Mouse (Mus musculus): ENCODE data around the gene Olfr1423. TPM values are rescaled to one million over a fixed set of nuclear protein-coding genes. Genes with fewer than 3 reads are reported as not detected.

The Olfr1423 gene
- not detected for polyA plus RNA-seq (2015; fragmentation: Illumina TruSeq; extraction: RNeasy Lipid Tissue Mini Kit (QIAGEN cat#74804); ENCODE audit: low read depth, low replicate concordance)

DNA sequence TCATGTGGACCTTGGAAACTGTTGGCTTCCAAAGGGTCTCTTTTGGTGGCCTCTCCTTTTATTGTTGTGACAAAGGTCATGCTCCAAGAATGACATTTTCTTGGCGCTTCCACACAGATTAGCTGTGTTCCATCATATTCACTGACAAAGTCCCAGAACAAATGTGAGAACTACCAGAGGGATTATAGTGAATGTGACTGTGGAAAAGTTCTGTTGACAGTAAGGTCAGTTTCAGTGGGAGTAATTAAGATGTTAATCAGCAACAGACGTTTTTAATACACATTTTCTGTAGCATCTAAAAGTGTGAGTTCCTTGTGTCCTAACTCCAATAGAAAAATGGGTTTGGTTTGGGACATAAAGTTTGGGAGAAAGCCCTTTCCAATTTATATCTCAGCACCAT lies at the start of gene Olfr1423:
Gene Olfr1423 (minus strand): TSS at position 101 of the 400 bp plus-strand sequence.

DNA sequence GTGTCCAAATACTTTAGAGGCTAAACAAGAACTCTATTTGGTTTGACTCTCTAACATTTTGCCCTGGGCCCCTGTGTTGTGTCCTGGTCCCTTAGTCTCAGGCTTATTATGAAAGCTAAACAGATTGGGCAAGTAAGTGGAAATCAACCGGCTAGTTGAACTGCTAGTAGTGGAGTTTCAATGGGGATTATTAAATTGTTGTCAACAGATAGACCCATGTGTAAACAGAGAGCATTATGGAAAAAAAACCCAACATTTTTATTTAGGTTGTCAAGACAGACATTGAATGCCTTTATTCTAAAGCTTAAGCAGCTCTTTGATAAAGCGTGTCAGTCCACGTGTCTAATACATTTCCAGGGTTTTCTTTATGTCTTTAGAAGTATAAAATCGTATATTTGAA lies 36.5 kb upstream of the Olfr1423 start, which contains the start of gene Olfr1425:
Gene Olfr1425 (minus strand): TSS at position 101 of the 400 bp plus-strand sequence.

DNA sequence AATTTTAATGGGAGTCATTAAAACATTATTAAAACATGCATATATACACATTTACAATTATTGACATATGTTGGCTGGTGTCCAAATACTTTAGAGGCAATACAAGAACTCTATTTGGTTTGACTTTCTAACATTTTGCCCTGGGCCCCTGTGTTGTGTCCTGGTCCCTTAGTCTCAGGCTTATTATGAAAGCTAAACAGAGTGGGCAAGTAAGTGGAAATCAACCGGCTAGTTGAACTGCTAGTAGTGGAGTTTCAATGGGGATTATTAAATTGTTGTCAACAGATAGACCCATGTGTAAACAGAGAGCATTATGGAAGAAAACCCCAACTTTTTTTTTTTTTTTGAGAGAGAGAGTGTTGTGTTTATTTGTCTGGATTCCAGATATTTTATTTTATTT lies 21.5 kb upstream of the Olfr1423 start, which contains the start of gene Olfr1424:
Gene Olfr1424 (minus strand): TSS at position 101 of the 400 bp plus-strand sequence.

Other genes with a start within 250 kb of the Olfr1423 start
- gene Stx3, start 221.9 kb downstream of the Olfr1423 start, polyA plus RNA-seq (2015; fragmentation: Illumina TruSeq; extraction: RNeasy Lipid Tissue Mini Kit (QIAGEN cat#74804); ENCODE audit: low read depth, low replicate concordance): 34.6 TPM
- not detected for gene Olfr1417, start 202.1 kb downstream of the Olfr1423 start, polyA plus RNA-seq (2015; fragmentation: Illumina TruSeq; extraction: RNeasy Lipid Tissue Mini Kit (QIAGEN cat#74804); ENCODE audit: low read depth, low replicate concordance)
- gene Olfr1418, start 180.3 kb downstream of the Olfr1423 start, polyA plus RNA-seq (2015; fragmentation: Illumina TruSeq; extraction: RNeasy Lipid Tissue Mini Kit (QIAGEN cat#74804); ENCODE audit: low read depth, low replicate concordance): not detected
- not detected for gene Olfr1419, start 166.2 kb downstream of the Olfr1423 start, polyA plus RNA-seq (2015; fragmentation: Illumina TruSeq; extraction: RNeasy Lipid Tissue Mini Kit (QIAGEN cat#74804); ENCODE audit: low read depth, low replicate concordance)
- not detected for gene Olfr1420, start 154.8 kb downstream of the Olfr1423 start, polyA plus RNA-seq (2015; fragmentation: Illumina TruSeq; extraction: RNeasy Lipid Tissue Mini Kit (QIAGEN cat#74804); ENCODE audit: low read depth, low replicate concordance)
- 13.3 TPM for gene Patl1, start 128.9 kb downstream of the Olfr1423 start, polyA plus RNA-seq (2015; fragmentation: Illumina TruSeq; extraction: RNeasy Lipid Tissue Mini Kit (QIAGEN cat#74804); ENCODE audit: low read depth, low replicate concordance)
- 35.7 TPM for gene Osbp, start 75.4 kb downstream of the Olfr1423 start, polyA plus RNA-seq (2015; fragmentation: Illumina TruSeq; extraction: RNeasy Lipid Tissue Mini Kit (QIAGEN cat#74804); ENCODE audit: low read depth, low replicate concordance)
- gene Olfr1424, start 21.4 kb upstream of the Olfr1423 start, polyA plus RNA-seq (2015; fragmentation: Illumina TruSeq; extraction: RNeasy Lipid Tissue Mini Kit (QIAGEN cat#74804); ENCODE audit: low read depth, low replicate concordance): not detected
- gene Olfr1425, start 36.4 kb upstream of the Olfr1423 start, polyA plus RNA-seq (2015; fragmentation: Illumina TruSeq; extraction: RNeasy Lipid Tissue Mini Kit (QIAGEN cat#74804); ENCODE audit: low read depth, low replicate concordance): not detected
- gene Olfr1426, start 50.7 kb upstream of the Olfr1423 start, polyA plus RNA-seq (2015; fragmentation: Illumina TruSeq; extraction: RNeasy Lipid Tissue Mini Kit (QIAGEN cat#74804); ENCODE audit: low read depth, low replicate concordance): not detected
- not detected for gene Olfr1427, start 62.0 kb upstream of the Olfr1423 start, polyA plus RNA-seq (2015; fragmentation: Illumina TruSeq; extraction: RNeasy Lipid Tissue Mini Kit (QIAGEN cat#74804); ENCODE audit: low read depth, low replicate concordance)
- not detected for gene Olfr1428, start 74.6 kb upstream of the Olfr1423 start, polyA plus RNA-seq (2015; fragmentation: Illumina TruSeq; extraction: RNeasy Lipid Tissue Mini Kit (QIAGEN cat#74804); ENCODE audit: low read depth, low replicate concordance)
- not detected for gene Olfr76, start 81.9 kb upstream of the Olfr1423 start, polyA plus RNA-seq (2015; fragmentation: Illumina TruSeq; extraction: RNeasy Lipid Tissue Mini Kit (QIAGEN cat#74804); ENCODE audit: low read depth, low replicate concordance)
- not detected for gene Olfr1555-ps1, start 128.8 kb upstream of the Olfr1423 start, polyA plus RNA-seq (2015; fragmentation: Illumina TruSeq; extraction: RNeasy Lipid Tissue Mini Kit (QIAGEN cat#74804); ENCODE audit: low read depth, low replicate concordance)
- not detected for gene Olfr1431, start 159.3 kb upstream of the Olfr1423 start, polyA plus RNA-seq (2015; fragmentation: Illumina TruSeq; extraction: RNeasy Lipid Tissue Mini Kit (QIAGEN cat#74804); ENCODE audit: low read depth, low replicate concordance)
- not detected for gene Olfr1432, start 191.3 kb upstream of the Olfr1423 start, polyA plus RNA-seq (2015; fragmentation: Illumina TruSeq; extraction: RNeasy Lipid Tissue Mini Kit (QIAGEN cat#74804); ENCODE audit: low read depth, low replicate concordance)
- not detected for gene Olfr262, start 200.3 kb upstream of the Olfr1423 start, polyA plus RNA-seq (2015; fragmentation: Illumina TruSeq; extraction: RNeasy Lipid Tissue Mini Kit (QIAGEN cat#74804); ENCODE audit: low read depth, low replicate concordance)
- gene Olfr235, start 219.7 kb upstream of the Olfr1423 start, polyA plus RNA-seq (2015; fragmentation: Illumina TruSeq; extraction: RNeasy Lipid Tissue Mini Kit (QIAGEN cat#74804); ENCODE audit: low read depth, low replicate concordance): not detected
- gene Olfr1434, start 238.5 kb upstream of the Olfr1423 start, polyA plus RNA-seq (2015; fragmentation: Illumina TruSeq; extraction: RNeasy Lipid Tissue Mini Kit (QIAGEN cat#74804); ENCODE audit: low read depth, low replicate concordance): not detected